Mouse (Mus musculus): Measurements from ENCODE around the gene Zbtb20.

GRCm38 (mm10) chr16:43037320-43037719, 161.6 kb downstream of the Zbtb20 start:
- TF ChIP-seq CTCF (IDR thresholded peaks at IDR 0.05; ENCODE audit: control insufficient read depth, insufficient read depth, insufficient read length), result no peak
- TF ChIP-seq CEBPB (IDR thresholded peaks at IDR 0.05; ENCODE audit: low read depth), result no peak
- no peak for TF ChIP-seq MYOD1 (IDR thresholded peaks at IDR 0.05; ENCODE audit: control insufficient read depth, insufficient read length, low read depth)
- no peak for TF ChIP-seq MAX (IDR thresholded peaks at IDR 0.05)
- no peak for TF ChIP-seq MYOG (IDR thresholded peaks at IDR 0.05; ENCODE audit: control insufficient read depth, extremely low read depth, insufficient read length)
- no peak for TF ChIP-seq USF1 (IDR thresholded peaks at IDR 0.05; ENCODE audit: low read depth)

Measured in C2C12 (cell line).